In genomic region chr12:15790181-15790580, GRCm38 (mm10) we compare ENCODE assay signal across 25 mouse cellular contexts. TPM values are rescaled to one million over a fixed set of nuclear protein-coding genes. Genes with fewer than 3 reads are reported as not detected.
DNase-seq lines count a peak whose midpoint lies in the region; ATAC-seq lines count a peak whose summit lies in the region.
"Had no signal": no experiment of that assay in that cellular context is flagged by ENCODE, and none has a peak within 500 bp of the region (broad histone marks: within the 10 kb centered on the region; RNA-seq: fewer than 3 reads in every experiment).

No protein-coding gene starts in this region.

- no peak overlapping the region for H3K4me3 ChIP-seq in midbrain, embryonic 11.5 days (ENCODE audit: low read depth, low read length)
- no peak overlapping the region for H3K4me3 ChIP-seq in midbrain, embryonic 10.5 days
- no peak overlapping the region for H3K4me3 ChIP-seq in kidney, embryonic 16.5 days (ENCODE audit: low read length)
- H3K4me3 ChIP-seq: embryonic facial prominence, embryonic 12.5 days; forebrain, embryonic 12.5 days; heart, embryonic 12.5 days; hindbrain, embryonic 15.5 days had no signal

- H3K9ac ChIP-seq in midbrain, embryonic 11.5 days (ENCODE audit: low read length): no peak overlapping the region
- H3K9ac ChIP-seq in kidney, embryonic 16.5 days (replicated peaks; ENCODE audit: low read length): no peak overlapping the region
- H3K9ac ChIP-seq: embryonic facial prominence, embryonic 12.5 days; forebrain, embryonic 12.5 days; heart, embryonic 12.5 days; hindbrain, embryonic 15.5 days had no signal

- peaks cover 3% of the 10 kb centered on the region for H3K36me3 ChIP-seq in midbrain, embryonic 11.5 days (ENCODE audit: control insufficient read depth, insufficient read depth, low read length)
- H3K36me3 ChIP-seq in midbrain, embryonic 10.5 days: peaks cover 55% of the 10 kb centered on the region
- peaks cover 34% of the 10 kb centered on the region for H3K36me3 ChIP-seq in kidney, embryonic 16.5 days (ENCODE audit: insufficient read depth, low read length)
- H3K36me3 ChIP-seq: G1E had no signal

- no peaks in the 10 kb centered on the region for H3K27me3 ChIP-seq in midbrain, embryonic 11.5 days (ENCODE audit: control insufficient read depth, insufficient read depth, low read length)
- H3K27me3 ChIP-seq in midbrain, embryonic 10.5 days (ENCODE audit: low read depth, poor library complexity, severe bottlenecking): no peaks in the 10 kb centered on the region
- no peaks in the 10 kb centered on the region for H3K27me3 ChIP-seq in kidney, embryonic 16.5 days (ENCODE audit: insufficient read depth, low read length)
- H3K27me3 ChIP-seq: embryonic facial prominence, embryonic 12.5 days; forebrain, embryonic 12.5 days; heart, embryonic 12.5 days; hindbrain, embryonic 15.5 days; Patski had no signal

- no peak overlapping the region for H3K27ac ChIP-seq in midbrain, embryonic 11.5 days (ENCODE audit: low read depth, low read length)
- no peak overlapping the region for H3K27ac ChIP-seq in midbrain, embryonic 10.5 days (replicated peaks)
- no peak overlapping the region for H3K27ac ChIP-seq in kidney, embryonic 16.5 days (ENCODE audit: low read length)
- H3K27ac ChIP-seq: embryonic facial prominence, embryonic 12.5 days; forebrain, embryonic 12.5 days; hindbrain, embryonic 15.5 days had no signal

- WGBS in midbrain, embryonic 11.5 days: 85% methylated on average over 2 of the region's 2 CpGs
- WGBS in midbrain, embryonic 10.5 days: 89% methylated on average over 2 of the region's 2 CpGs
- WGBS in kidney, embryonic 16.5 days: 79% methylated on average over 2 of the region's 2 CpGs

- intact Hi-C loops in heart, postnatal 25 days (cut with DNase I): no loop called here

- peak; percentile 64 for DNase-seq in heart, adult 11 months
- no peak for DNase-seq in heart, postnatal 25 days (ENCODE audit: low spot score)
- DNase-seq in midbrain, embryonic 11.5 days (ENCODE audit: low spot score, missing footprints): peak; percentile 6
- no peak for DNase-seq in midbrain, embryonic 10.5 days (ENCODE audit: low spot score)
- peak; percentile 82 for DNase-seq in MN1 (ENCODE audit: low spot score)
- DNase-seq in adipocyte (ENCODE audit: low spot score): peak; percentile 35
- no peak for DNase-seq in urinary bladder, adult 18-20 months (ENCODE audit: low spot score in 2 of 2)
- DNase-seq: adrenal gland, adult 2 months; adrenal gland, postnatal 25 days; B cell, adult 2 months; cerebellum, adult 11 months; cerebellum, adult 8-10 months; cerebellum, postnatal 14 days; gastrocnemius, postnatal 14 days; heart, postnatal 36 days; kidney, adult 11 months had no signal

- no peaks in the 10 kb centered on the region for H3K9me3 ChIP-seq in midbrain, embryonic 11.5 days (ENCODE audit: control insufficient read depth, low read length)
- no peaks in the 10 kb centered on the region for H3K9me3 ChIP-seq in midbrain, embryonic 10.5 days (replicated peaks)
- no peaks in the 10 kb centered on the region for H3K9me3 ChIP-seq in kidney, embryonic 16.5 days (ENCODE audit: low read length)
- H3K9me3 ChIP-seq: embryonic facial prominence, embryonic 12.5 days; forebrain, embryonic 12.5 days; heart, embryonic 12.5 days; hindbrain, embryonic 15.5 days had no signal

- no peaks in the 10 kb centered on the region for H3K4me1 ChIP-seq in midbrain, embryonic 11.5 days (ENCODE audit: control insufficient read depth, insufficient read depth, low read length)
- no peaks in the 10 kb centered on the region for H3K4me1 ChIP-seq in midbrain, embryonic 10.5 days
- H3K4me1 ChIP-seq in kidney, embryonic 16.5 days (ENCODE audit: insufficient read depth, low read length): no peaks in the 10 kb centered on the region; the same call in 1 of the 2 replicates
- H3K4me1 ChIP-seq: embryonic facial prominence, embryonic 12.5 days; forebrain, embryonic 12.5 days; heart, embryonic 12.5 days; hindbrain, embryonic 15.5 days had no signal

- no peak for ATAC-seq in midbrain, embryonic 11.5 days (ENCODE audit: low FRiP score)
- no peak for ATAC-seq in kidney, embryonic 16.5 days (ENCODE audit: low FRiP score, low TSS enrichment)
- ATAC-seq: activated CD4-positive, CD25-positive, alpha-beta regulatory T cell, adult 4 months; CD4-positive, CD25-positive, alpha-beta regulatory T cell, adult 4 months; Patski had no signal

- H3K4me2 ChIP-seq in midbrain, embryonic 11.5 days: no peak overlapping the region
- H3K4me2 ChIP-seq in kidney, embryonic 16.5 days (replicated peaks; ENCODE audit: low read depth, low read length): no peak overlapping the region
- H3K4me2 ChIP-seq: embryonic facial prominence, embryonic 12.5 days; forebrain, embryonic 12.5 days; heart, embryonic 12.5 days; hindbrain, embryonic 15.5 days had no signal

RNA-seq across cellular contexts. Expression of gene Trib2, which starts 26.5 kb away (rescaled TPM):
- 10 to 100 TPM; 39.1 to 41.1 TPM for total RNA-seq in heart, postnatal 25 days (2021)
- polyA plus RNA-seq in midbrain, embryonic 11.5 days (2014; fragmentation: Nextera tagmentation; extraction: Ambion mirVana): 63.7 and 70.8 TPM in 2 replicates
- 46.5 and 59.2 TPM in 2 replicates for polyA plus RNA-seq in midbrain, embryonic 10.5 days (2016; fragmentation: Nextera tagmentation; extraction: Ambion mirVana)
- 58.0 and 58.6 TPM in 2 replicates for polyA plus RNA-seq in kidney, embryonic 16.5 days (2015; fragmentation: Nextera tagmentation; extraction: Ambion mirVana)
- polyA plus RNA-seq: G1E had no signal

Comparison
In these comparisons a context has a peak if more than half of its experiments do, and no peak if none do; other contexts are left out.
1. DNase-seq: peak in heart, adult 11 months (single experiment), midbrain, embryonic 11.5 days (single experiment), MN1 (single experiment) and adipocyte (single experiment); none in heart, postnatal 25 days (single experiment), midbrain, embryonic 10.5 days (single experiment) and urinary bladder, adult 18-20 months (0 of 2).